Mouse (Mus musculus): ENCODE measurements at regions not wholly inside any gene's neighbourhood (a gene's known extent, or its start where the extent isn't known, plus 50 kb on each side); places are given as distances from the start of the nearest gene placed in this dataset.

DNA sequence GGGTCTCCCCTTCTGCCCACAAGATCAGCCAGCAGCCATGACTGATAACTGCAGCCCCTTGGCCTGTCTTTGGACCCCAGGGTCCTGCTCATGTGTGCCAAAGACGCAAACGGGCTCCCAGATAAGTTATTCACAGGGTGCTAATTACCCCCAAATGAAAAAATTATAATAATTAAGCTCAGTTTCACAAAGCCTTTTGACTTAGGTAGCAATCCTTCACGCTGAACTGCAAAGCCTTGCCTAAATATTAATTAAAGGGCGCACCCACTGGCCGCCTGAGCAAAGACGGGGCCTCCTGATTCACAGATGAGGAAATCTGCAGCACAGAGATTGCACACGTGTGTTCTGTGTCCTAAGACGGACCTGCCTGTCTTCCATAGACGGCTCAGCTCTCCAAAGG is 123.2 kb downstream of the Psmg1 start:
- Histone ChIP-seq H3K9ac (ENCODE audit: low read length) (no peak overlapping the region), H3K4me3 (ENCODE audit: low read depth, low read length) (no peak overlapping the region), H3K4me1 (ENCODE audit: control insufficient read depth, insufficient read depth, low read length) (no peaks in the 10 kb centered on the region), H3K27me3 (ENCODE audit: control insufficient read depth, insufficient read depth, low read length) (no peaks in the 10 kb centered on the region), H3K36me3 (ENCODE audit: control insufficient read depth, insufficient read depth, low read length) (no peaks in the 10 kb centered on the region), H3K9me3 (ENCODE audit: control insufficient read depth, low read length) (no peaks in the 10 kb centered on the region), H3K27ac (ENCODE audit: low read depth, low read length) (no peak overlapping the region), H3K4me2 (ENCODE audit: low read depth) (no peak overlapping the region)
- WGBS: 88% methylated on average over 9 of the region's 9 CpGs
- ATAC-seq (ENCODE audit: insufficient read depth, low FRiP score, low TSS enrichment) (no peak), DNase-seq (ENCODE audit: low spot score) (no peak)

DNA sequence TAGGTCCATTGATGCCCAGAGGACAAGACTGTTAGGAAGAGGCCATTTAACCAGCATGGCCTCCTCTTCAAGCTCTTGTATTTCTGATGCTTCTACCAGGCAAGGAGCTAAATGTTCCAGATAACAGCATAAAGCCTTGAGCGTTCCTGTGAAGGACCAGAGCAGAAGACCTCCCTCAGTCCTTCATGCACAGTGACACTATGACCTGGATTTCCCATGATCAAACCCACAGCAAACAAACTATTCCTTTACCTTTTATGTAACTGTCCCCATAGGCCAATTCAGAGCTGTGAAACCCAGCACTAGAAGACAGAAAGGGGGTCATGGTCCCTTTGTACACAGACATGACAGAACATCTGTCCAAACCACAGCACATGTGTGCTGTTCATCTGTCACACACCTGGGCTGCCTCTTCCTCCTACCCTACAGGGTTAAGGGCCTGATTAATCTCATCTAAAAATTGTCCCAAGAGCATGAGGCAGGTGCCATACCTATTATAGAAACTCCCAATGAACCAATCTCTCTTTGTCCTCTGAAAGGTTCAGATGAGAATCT is 123.8 kb downstream of the Psmg1 start:
- H3K36me3 ChIP-seq (ENCODE audit: control insufficient read depth, insufficient read depth, low read length): no peaks in the 10 kb centered on the region
- H3K9me3 ChIP-seq (ENCODE audit: control insufficient read depth, low read length): no peaks in the 10 kb centered on the region
- no peak overlapping the region for H3K4me2 ChIP-seq (ENCODE audit: low read depth)
- H3K4me1 ChIP-seq (ENCODE audit: control insufficient read depth, insufficient read depth, low read length): no peaks in the 10 kb centered on the region
- ATAC-seq (ENCODE audit: insufficient read depth, low FRiP score, low TSS enrichment) (no peak), DNase-seq (ENCODE audit: low spot score) (no peak)
- H3K27me3 ChIP-seq (ENCODE audit: control insufficient read depth, insufficient read depth, low read length): no peaks in the 10 kb centered on the region
- no peak overlapping the region for H3K27ac ChIP-seq (ENCODE audit: low read depth, low read length)
- no peak overlapping the region for H3K9ac ChIP-seq (ENCODE audit: low read length)
- no peak overlapping the region for H3K4me3 ChIP-seq (ENCODE audit: low read depth, low read length)
- WGBS: 94% methylated on average over 1 of the region's 1 CpGs

DNA sequence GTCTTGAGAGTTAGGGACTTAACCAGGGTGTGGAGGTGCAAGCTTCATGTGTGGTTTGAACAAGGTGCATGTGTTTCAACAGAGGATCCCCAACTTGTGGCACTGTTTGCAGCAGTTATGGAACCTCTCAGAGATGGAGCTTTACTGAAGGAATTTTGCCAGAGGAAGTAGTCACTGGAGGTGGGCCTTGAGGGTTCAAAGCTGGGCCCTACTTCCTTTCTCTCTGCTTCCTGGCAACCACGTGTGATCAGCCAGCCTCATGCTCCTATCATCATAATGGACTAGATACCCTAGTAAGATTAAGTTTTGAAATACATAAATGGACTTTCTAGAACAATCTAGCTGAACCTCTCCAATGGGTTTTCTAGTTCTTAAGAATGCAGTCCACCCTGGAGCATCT is 125.2 kb downstream of the Psmg1 start:
- H3K9ac ChIP-seq (ENCODE audit: low read length): no peak overlapping the region
- H3K27me3 ChIP-seq (ENCODE audit: control insufficient read depth, insufficient read depth, low read length): no peaks in the 10 kb centered on the region
- DNase-seq (ENCODE audit: low spot score) (no peak), ATAC-seq (ENCODE audit: insufficient read depth, low FRiP score, low TSS enrichment) (no peak)
- no peak overlapping the region for H3K4me3 ChIP-seq (ENCODE audit: low read depth, low read length)
- 83% methylated on average over 1 of the region's 1 CpGs for WGBS
- no peak overlapping the region for H3K27ac ChIP-seq (ENCODE audit: low read depth, low read length)
- H3K4me1 ChIP-seq (ENCODE audit: control insufficient read depth, insufficient read depth, low read length): no peaks in the 10 kb centered on the region
- H3K36me3 ChIP-seq (ENCODE audit: control insufficient read depth, insufficient read depth, low read length): no peaks in the 10 kb centered on the region
- H3K9me3 ChIP-seq (ENCODE audit: control insufficient read depth, low read length): no peaks in the 10 kb centered on the region
- no peak overlapping the region for H3K4me2 ChIP-seq (ENCODE audit: low read depth)

DNA sequence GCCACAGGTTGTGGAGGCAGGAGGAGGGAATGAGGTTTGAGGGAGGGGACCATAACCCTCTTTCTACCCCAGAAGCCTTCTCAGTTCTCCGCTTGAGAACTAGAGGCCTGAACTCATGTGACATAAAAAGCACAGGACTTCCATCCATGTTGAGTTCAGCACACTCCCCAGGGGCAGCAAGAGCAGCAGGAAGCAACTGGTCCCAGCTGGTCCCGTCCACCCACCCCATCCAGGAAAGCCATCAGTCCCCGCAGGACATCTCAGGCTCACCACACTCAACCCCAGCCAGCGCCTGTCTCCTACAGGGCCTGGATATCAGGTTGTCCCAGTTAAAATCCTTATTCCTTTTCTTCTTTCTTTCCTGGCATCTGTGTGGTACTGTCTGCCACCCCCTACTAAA is 126.1 kb downstream of the Psmg1 start:
- H3K4me3 ChIP-seq (ENCODE audit: low read depth, low read length): no peak overlapping the region
- H3K4me2 ChIP-seq (ENCODE audit: low read depth): no peak overlapping the region
- WGBS: 89% methylated on average over 4 of the region's 4 CpGs
- no peaks in the 10 kb centered on the region for H3K9me3 ChIP-seq (ENCODE audit: control insufficient read depth, low read length)
- no peaks in the 10 kb centered on the region for H3K36me3 ChIP-seq (ENCODE audit: control insufficient read depth, insufficient read depth, low read length)
- ATAC-seq (ENCODE audit: insufficient read depth, low FRiP score, low TSS enrichment) (no peak), DNase-seq (ENCODE audit: low spot score) (no peak)
- H3K27me3 ChIP-seq (ENCODE audit: control insufficient read depth, insufficient read depth, low read length): no peaks in the 10 kb centered on the region
- no peak overlapping the region for H3K27ac ChIP-seq (ENCODE audit: low read depth, low read length)
- no peaks in the 10 kb centered on the region for H3K4me1 ChIP-seq (ENCODE audit: control insufficient read depth, insufficient read depth, low read length)
- no peak overlapping the region for H3K9ac ChIP-seq (ENCODE audit: low read length)

DNA sequence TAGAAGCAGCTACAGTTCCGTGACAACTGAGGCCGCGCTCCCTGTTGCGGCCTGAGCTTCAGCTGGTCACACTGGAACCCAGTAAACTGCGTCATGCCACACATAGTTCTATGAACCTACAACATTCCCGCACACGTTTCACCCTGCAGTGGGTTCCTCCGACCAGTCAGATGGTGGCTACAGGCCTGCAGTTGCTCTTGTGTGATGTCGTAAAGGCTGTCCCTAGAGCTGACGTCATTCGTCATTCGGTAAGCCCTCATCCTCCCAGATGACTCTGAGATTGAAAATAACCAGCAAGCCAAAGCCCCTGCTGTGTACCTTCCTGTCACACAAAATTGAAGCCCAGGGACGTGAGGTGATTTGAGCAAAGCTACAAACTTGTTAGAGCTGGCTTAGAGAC is 126.7 kb downstream of the Psmg1 start:
- DNase-seq (ENCODE audit: low spot score) (no peak), ATAC-seq (ENCODE audit: insufficient read depth, low FRiP score, low TSS enrichment) (no peak)
- Histone ChIP-seq H3K9ac (ENCODE audit: low read length) (no peak overlapping the region), H3K36me3 (ENCODE audit: control insufficient read depth, insufficient read depth, low read length) (no peaks in the 10 kb centered on the region), H3K4me2 (ENCODE audit: low read depth) (no peak overlapping the region), H3K27me3 (ENCODE audit: control insufficient read depth, insufficient read depth, low read length) (no peaks in the 10 kb centered on the region), H3K4me1 (ENCODE audit: control insufficient read depth, insufficient read depth, low read length) (no peaks in the 10 kb centered on the region), H3K4me3 (ENCODE audit: low read depth, low read length) (no peak overlapping the region), H3K9me3 (ENCODE audit: control insufficient read depth, low read length) (no peaks in the 10 kb centered on the region), H3K27ac (ENCODE audit: low read depth, low read length) (no peak overlapping the region)
- WGBS: 72% methylated on average over 13 of the region's 13 CpGs

DNA sequence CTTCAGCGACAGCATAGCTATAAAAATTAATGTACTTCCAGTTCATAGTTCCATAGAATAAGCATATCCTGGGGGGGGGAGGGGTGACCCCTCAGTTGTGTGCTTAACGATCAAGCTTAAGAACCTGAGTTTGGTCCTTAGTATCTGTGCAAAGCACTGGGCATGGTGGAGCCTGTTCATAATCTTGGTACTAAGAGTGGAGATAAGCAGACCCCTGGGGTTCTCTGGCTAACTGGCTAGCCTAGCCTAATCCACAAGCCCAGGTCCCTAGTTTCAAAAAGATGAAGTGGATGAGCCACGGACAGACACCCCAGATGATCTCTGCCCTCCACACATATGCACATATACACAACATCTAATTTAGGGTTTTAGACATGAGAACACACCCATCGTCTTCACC is 127.2 kb downstream of the Psmg1 start:
- WGBS: 94% methylated on average over 4 of the region's 4 CpGs
- Histone ChIP-seq H3K9me3 (ENCODE audit: control insufficient read depth, low read length) (no peaks in the 10 kb centered on the region), H3K4me3 (ENCODE audit: low read depth, low read length) (no peak overlapping the region), H3K4me2 (ENCODE audit: low read depth) (no peak overlapping the region), H3K9ac (ENCODE audit: low read length) (no peak overlapping the region), H3K36me3 (ENCODE audit: control insufficient read depth, insufficient read depth, low read length) (no peaks in the 10 kb centered on the region), H3K4me1 (ENCODE audit: control insufficient read depth, insufficient read depth, low read length) (no peaks in the 10 kb centered on the region), H3K27ac (ENCODE audit: low read depth, low read length) (no peak overlapping the region), H3K27me3 (ENCODE audit: control insufficient read depth, insufficient read depth, low read length) (no peaks in the 10 kb centered on the region)
- no peak for ATAC-seq (ENCODE audit: insufficient read depth, low FRiP score, low TSS enrichment)
- DNase-seq (ENCODE audit: low spot score): no peak

DNA sequence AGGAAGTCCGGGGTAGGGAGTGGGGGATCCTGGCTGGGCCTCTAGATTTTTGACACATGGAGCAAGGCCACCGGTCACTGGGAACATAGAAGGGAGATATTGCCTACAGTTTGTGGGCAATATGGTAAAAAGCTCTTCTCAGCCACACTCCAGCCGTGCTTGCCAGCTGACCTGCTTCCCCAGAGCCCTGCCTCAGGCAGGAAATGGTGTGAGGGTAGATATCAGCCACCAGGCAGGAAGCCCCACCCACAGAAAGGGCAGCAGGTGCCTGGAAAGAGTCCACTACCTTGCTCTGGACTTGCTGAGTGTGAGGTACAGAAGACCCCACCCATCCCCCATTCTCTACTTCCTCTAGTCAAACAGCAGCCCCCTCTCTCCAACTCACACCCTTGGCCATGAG is 128.1 kb downstream of the Psmg1 start:
- no peak overlapping the region for H3K4me3 ChIP-seq (ENCODE audit: low read depth, low read length)
- H3K9ac ChIP-seq (ENCODE audit: low read length): no peak overlapping the region
- no peak for DNase-seq (ENCODE audit: low spot score)
- WGBS: 78% methylated on average over 3 of the region's 3 CpGs
- no peaks in the 10 kb centered on the region for H3K4me1 ChIP-seq (ENCODE audit: control insufficient read depth, insufficient read depth, low read length)
- no peak overlapping the region for H3K27ac ChIP-seq (ENCODE audit: low read depth, low read length)
- no peaks in the 10 kb centered on the region for H3K9me3 ChIP-seq (ENCODE audit: control insufficient read depth, low read length)
- no peak overlapping the region for H3K4me2 ChIP-seq (ENCODE audit: low read depth)
- no peaks in the 10 kb centered on the region for H3K27me3 ChIP-seq (ENCODE audit: control insufficient read depth, insufficient read depth, low read length)
- ATAC-seq (ENCODE audit: insufficient read depth, low FRiP score, low TSS enrichment): no peak
- no peaks in the 10 kb centered on the region for H3K36me3 ChIP-seq (ENCODE audit: control insufficient read depth, insufficient read depth, low read length)

DNA sequence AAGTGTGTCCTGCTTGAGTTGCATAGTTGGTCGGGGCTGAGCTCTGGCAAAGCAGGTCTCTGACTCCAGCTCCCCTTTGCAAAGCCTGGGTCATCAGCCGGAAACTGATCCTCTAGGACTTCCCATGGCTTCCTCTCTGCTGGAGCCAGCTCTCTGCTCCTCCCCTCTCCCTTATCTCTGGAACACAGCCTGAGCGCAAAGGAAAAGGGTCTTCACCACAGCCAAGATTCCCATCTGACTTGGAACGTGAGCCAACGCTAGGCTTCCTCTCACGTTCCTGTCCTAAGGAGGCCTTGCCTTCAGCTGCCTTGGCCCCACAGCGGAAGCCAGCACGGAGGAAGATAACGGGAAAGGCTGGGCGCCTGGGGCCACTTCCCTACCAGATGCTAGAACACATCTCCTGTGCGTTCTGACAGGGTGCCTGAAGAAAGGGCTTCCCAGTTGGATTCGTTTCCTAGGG is 129.5 kb downstream of the Psmg1 start:
- no peaks in the 10 kb centered on the region for H3K36me3 ChIP-seq (ENCODE audit: control insufficient read depth, insufficient read depth, low read length)
- H3K27ac ChIP-seq (ENCODE audit: low read depth, low read length): no peak overlapping the region
- no peaks in the 10 kb centered on the region for H3K27me3 ChIP-seq (ENCODE audit: control insufficient read depth, insufficient read depth, low read length)
- H3K4me3 ChIP-seq (ENCODE audit: low read depth, low read length): no peak overlapping the region
- ATAC-seq (ENCODE audit: insufficient read depth, low FRiP score, low TSS enrichment) (no peak), DNase-seq (ENCODE audit: low spot score) (no peak)
- no peak overlapping the region for H3K4me2 ChIP-seq (ENCODE audit: low read depth)
- H3K4me1 ChIP-seq (ENCODE audit: control insufficient read depth, insufficient read depth, low read length): no peaks in the 10 kb centered on the region
- WGBS: 84% methylated on average over 12 of the region's 12 CpGs
- no peaks in the 10 kb centered on the region for H3K9me3 ChIP-seq (ENCODE audit: control insufficient read depth, low read length)
- H3K9ac ChIP-seq (ENCODE audit: low read length): no peak overlapping the region

DNA sequence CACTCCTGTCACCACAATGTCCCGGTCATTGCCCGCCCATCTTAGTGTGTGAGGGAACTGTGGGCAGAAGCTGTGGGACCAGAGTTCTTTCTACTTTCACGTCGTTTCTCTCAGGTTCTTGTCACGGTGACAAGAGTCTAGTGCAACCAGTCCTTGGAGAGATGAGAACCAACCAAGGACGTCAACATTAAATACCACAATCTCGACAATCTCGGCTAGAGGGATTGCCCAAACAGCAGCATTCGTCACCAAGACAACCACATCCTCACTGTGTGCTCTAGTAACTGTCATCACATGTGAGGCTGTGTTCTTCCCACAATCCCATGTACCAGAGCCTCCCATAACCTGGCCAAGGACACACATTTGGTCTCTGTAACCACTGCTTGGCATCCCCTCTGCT is 129.9 kb downstream of the Psmg1 start:
- no peak for DNase-seq (ENCODE audit: low spot score)
- Histone ChIP-seq H3K27me3 (ENCODE audit: control insufficient read depth, insufficient read depth, low read length) (no peaks in the 10 kb centered on the region), H3K36me3 (ENCODE audit: control insufficient read depth, insufficient read depth, low read length) (no peaks in the 10 kb centered on the region), H3K4me1 (ENCODE audit: control insufficient read depth, insufficient read depth, low read length) (no peaks in the 10 kb centered on the region), H3K4me3 (ENCODE audit: low read depth, low read length) (no peak overlapping the region), H3K9me3 (ENCODE audit: control insufficient read depth, low read length) (no peaks in the 10 kb centered on the region), H3K9ac (ENCODE audit: low read length) (no peak overlapping the region), H3K27ac (ENCODE audit: low read depth, low read length) (no peak overlapping the region), H3K4me2 (ENCODE audit: low read depth) (no peak overlapping the region)
- 89% methylated on average over 9 of the region's 9 CpGs for WGBS
- ATAC-seq (ENCODE audit: insufficient read depth, low FRiP score, low TSS enrichment): no peak
